Mouse (Mus musculus): Measurements from ENCODE around the gene Dmrtb1.

DNA sequence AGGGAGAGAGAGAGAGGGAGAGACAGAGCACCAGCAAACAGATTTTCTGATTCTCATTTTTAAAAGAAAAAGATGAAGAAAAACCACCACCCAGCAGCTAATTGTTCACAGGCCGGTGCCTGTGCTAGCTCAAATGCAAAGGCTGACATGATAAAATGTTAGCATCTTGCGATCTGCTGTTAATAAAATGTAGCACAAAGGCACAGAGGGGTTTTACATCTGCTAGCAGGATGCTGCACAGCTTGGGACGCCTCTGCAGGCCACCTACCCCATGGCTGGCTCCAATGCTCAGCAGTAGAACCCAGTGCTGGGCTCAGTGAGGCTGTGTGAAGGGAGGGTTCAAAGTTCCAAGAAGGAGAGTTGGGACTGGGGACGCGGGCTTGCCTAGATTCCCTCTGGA is 13.3 kb downstream of the Dmrtb1 start:
- TF ChIP-seq CTCF (IDR thresholded peaks at IDR 0.05; ENCODE audit: control insufficient read depth, insufficient read depth, low read length) (no peak), POLR2A (IDR thresholded peaks at IDR 0.05; ENCODE audit: borderline replicate concordance, control insufficient read depth, low read depth, low read length) (no peak)

All from bone marrow, adult 2 months (tissue).